Mouse (Mus musculus): ENCODE results near the gene Trip12.
A peak's percentile ranks its signal among the peaks of the same experiment; 100 is the strongest.

- TF ChIP-seq EP300 (IDR thresholded peaks at IDR 0.05; ENCODE audit: low read depth) (no peak), CTCF (IDR thresholded peaks at IDR 0.05; ENCODE audit: low read depth) (peak; percentile 74)
Measured at GRCm38 (mm10) chr1:84733799-84734198, 106.5 kb downstream of the Trip12 start.
